Mouse (Mus musculus): ENCODE measurements around the gene Gm42957.
"Not testable (repeated sequence)": the region's sequence is repeated elsewhere in the genome, so short reads cannot be mapped to it uniquely, and the experiment has no call there.

Gm42957 gene

DNA sequence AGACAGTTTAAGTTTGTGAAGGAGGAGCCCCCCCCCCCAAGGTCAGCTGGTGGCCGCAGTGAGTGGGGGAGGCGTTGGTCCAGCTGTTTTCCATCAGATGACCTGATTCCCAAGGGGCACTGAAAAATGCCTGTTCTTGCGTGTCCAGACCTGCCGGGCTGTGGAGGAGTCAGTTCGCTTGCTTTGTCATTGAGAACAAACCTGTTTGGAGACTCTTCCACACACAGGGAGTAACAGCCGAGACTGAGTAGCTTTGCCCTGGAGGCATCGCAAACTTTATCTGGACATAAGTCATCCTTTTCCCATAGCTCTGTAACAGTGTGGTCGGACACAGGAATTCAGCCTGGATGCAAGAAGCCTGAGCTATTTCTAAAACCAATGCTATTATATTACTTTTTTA lies 39.2 kb downstream of the Gm42957 start:
- no peak for DNase-seq (ENCODE audit: low spot score in 2 of 2)

DNA sequence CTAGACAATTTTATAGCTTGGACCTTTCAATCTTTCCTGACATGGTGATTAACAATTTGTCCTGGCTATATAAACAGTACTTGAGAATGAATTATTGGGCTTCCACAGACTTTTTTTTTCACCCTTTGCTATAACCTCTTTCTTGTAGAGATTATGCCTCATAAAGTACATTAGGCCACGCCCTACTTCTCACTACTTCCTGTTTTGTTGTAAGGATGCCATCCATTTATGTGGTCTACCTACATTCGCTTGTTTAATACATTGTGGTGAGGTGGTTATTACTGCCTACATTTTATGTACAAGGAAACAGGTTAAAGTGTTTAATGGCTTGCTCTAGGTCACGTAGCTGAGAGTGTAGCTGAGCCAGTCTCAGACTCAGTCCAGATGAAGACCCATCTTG lies 39.9 kb downstream of the Gm42957 start:
- DNase-seq (ENCODE audit: low spot score in 2 of 2): no peak

- no peak for DNase-seq (ENCODE audit: low spot score in 2 of 2)
These were observed 40.4 kb downstream of the Gm42957 start for GRCm38 (mm10) chr3:96675690-96676089.

DNA sequence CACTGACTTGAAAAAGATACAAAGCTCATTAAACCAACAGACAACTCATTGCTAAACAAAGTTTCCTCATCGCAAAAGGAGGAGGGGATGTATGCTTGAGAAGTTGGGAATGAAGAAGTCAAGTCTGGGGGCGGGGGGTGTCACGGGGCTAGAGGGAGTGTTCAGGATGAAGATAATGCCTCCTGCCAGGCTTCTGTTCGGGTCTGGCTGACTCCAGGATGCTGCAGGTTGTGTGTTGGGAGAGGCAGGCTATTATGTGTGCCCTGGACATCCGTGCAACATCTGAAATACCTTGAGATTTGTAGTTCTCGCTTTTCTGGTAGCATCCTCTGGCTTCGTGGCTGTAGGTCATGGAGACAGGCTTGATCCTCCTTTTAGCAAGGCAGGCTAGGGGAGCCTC lies 43.2 kb downstream of the Gm42957 start:
- DNase-seq (ENCODE audit: low spot score in 2 of 2): no peak

- no peak for DNase-seq (ENCODE audit: low spot score in 2 of 2)
These were observed 43.9 kb downstream of the Gm42957 start for GRCm38 (mm10) chr3:96679159-96679674.

- DNase-seq (ENCODE audit: low spot score in 2 of 2): no peak
These were observed 45.1 kb downstream of the Gm42957 start for GRCm38 (mm10) chr3:96680269-96680956.

DNA sequence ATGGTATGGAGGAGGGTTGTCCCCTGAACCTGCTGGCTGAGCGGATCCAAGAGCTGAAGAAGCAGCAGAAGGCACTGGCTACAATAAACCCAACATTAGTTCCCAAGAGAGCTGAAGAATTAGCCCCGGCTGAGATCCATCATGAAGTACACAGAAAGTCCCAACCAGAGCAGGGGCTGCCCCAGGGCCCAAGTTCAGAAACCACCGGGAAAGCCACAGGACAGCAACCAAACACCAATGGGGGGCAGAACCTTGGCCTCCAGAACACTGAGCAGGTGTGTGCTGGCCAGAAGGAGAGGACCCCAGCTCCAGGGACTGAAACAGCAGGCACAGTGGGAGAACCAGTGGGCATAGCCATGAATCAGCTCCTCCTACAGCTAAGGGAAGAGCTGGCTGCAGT lies 48.2 kb downstream of the Gm42957 start:
- no peak for DNase-seq (ENCODE audit: low spot score in 2 of 2)

DNA sequence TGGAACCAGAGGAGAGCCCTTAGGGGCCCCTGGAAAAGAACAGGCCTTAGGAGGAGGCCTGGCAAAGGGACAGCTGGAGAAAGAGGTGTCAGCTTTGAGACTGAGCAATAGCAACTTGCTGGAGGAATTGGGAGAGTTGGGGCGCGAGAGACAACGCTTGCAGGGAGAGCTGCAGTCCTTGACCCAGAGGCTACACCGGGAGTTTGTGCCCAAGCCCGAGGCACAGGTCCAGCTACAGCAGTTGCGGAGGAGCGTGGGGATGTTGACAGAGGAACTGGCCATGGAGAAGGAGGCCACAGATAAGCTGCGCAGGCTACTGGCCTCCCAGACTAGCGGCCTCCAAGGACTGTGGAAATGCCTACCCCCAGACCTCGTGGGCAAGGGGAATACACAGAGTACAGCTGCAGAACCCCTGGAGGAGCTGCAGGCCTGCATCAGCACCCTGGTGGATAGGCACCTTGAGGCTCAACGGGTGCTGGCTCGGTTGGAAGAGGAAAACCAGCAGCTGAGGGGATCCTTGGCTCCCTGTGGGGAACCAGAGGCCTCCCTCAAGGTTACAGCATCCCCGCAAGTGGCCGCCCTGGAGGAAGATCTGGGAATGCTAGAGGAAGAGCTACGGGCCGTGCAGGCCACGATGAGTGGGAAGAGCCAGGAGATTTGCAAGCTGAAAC lies 49.0 kb downstream of the Gm42957 start:
- no peak for DNase-seq (ENCODE audit: low spot score in 2 of 2)

DNA sequence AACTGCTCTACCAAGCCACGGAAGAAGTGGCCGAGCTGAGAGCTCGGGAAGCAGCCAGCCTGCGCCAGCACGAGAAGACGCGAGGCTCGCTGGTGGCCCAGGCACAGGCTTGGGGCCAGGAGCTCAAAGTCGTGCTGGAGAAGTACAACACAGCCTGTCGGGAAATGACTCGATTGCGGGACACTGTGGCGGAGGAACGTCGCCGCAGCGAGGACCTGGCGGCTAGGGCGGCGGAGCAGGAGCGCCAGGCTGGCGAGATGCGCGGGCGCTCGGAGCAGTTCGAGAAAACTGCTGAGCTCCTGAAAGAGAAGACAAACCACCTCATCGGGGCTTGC lies 49.5 kb downstream of the Gm42957 start:
- DNase-seq (ENCODE audit: low spot score in 2 of 2): no peak

GRCm38 (mm10) chr3:96686057-96686456 lies 50.8 kb downstream of the Gm42957 start:
- not testable (repeated sequence) for DNase-seq (ENCODE audit: low spot score in 2 of 2)

GRCm38 (mm10) chr3:96688854-96689253 lies 53.6 kb downstream of the Gm42957 start:
- DNase-seq (ENCODE audit: low spot score in 2 of 2): no peak

- DNase-seq (ENCODE audit: low spot score in 2 of 2): no peak
These were observed 55.0 kb downstream of the Gm42957 start for GRCm38 (mm10) chr3:96690298-96690697.

GRCm38 (mm10) chr3:96692506-96692905 lies 57.2 kb downstream of the Gm42957 start:
- peak in 1 of 2 experiments; percentile 57 for DNase-seq (ENCODE audit: low spot score in 2 of 2)

DNA sequence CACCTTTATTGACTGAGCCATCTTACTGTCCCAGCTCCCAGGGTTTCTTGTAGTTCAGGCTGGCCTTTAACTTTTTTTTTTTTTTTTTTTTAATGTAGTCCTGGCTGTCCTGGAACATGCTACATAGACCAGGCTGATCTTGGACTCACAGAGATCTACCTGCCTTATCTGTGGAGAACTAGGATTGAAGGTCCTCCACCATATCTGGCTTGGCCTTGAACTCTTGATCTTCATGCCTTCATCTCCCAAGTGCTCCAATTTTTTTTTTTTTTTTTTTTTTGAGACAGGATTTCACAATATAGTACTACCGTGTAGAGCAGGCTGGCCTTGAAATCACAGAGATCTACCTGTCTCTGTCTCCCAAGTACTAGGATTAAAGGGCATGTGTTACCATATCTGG lies 58.3 kb downstream of the Gm42957 start:
- no peak for DNase-seq (ENCODE audit: low spot score in 2 of 2)

DNA sequence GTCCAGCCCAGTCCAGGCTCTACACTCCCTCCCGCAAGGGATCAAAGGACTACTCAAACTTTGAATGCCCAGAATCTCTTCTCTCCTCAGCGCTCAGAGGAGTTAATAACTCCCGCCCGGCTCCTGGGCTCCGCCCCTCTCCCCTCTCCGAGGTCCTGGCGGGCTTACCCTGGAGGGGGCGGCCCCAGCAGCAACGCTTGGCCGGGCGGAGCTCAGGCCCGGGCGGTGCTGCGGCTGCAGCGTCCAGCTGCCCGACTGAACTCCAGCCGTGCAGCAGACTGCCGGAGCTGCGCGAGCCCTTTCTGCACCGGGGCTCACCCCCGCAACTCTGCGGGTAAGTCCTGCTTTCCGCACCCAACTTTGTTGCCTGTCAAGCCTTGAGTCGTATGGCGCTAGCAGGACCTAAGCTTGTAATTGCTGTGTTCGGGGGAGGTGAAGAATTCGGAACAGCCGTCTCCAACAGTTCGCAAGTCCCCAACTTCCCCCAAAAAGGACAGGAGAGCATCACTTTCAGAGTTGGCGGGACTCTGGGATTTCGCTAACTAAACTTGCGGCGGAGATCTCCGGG lies 61.0 kb downstream of the Gm42957 start, which contains the start of gene Pias3:
Pias3 (plus strand) TSS at position 187 of the 568 bp plus-strand sequence.
- DNase-seq (ENCODE audit: low spot score in 2 of 2): peak; percentile 63 to 73

- peak; percentile 85 to 87 for DNase-seq (ENCODE audit: low spot score in 2 of 2)
These were observed 61.8 kb downstream of the Gm42957 start for GRCm38 (mm10) chr3:96696766-96697732.

GRCm38 (mm10) chr3:96698993-96699690 lies 63.9 kb downstream of the Gm42957 start:
- no peak for DNase-seq (ENCODE audit: low spot score in 2 of 2)

DNA sequence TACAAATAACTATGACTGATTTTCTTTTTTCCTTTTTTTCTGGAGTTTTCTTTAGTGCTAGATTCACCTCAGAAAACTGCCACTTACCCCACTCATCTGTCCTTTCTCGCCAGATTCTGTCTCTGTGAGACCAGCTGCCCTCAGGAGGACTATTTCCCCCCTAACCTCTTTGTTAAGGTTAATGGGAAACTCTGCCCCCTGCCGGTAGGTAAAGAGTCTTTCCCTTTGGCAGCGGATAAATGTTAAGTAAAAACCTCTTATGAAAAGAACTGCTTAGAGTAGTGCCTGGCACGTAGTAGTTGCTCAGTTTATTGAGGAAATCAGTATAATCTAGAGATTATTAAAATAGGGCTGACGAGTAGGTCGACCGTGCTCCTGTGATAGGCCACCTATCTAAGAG lies 65.1 kb downstream of the Gm42957 start:
- DNase-seq (ENCODE audit: low spot score in 2 of 2): no peak

- DNase-seq (ENCODE audit: low spot score in 2 of 2): no peak
These were observed 65.7 kb downstream of the Gm42957 start for GRCm38 (mm10) chr3:96701003-96701402.
